Mouse (Mus musculus) thymus, adult 2 months (tissue): ENCODE data around the gene Mrvi1.

ENCODE experiments used
- CTCF ChIP-seq: fragments of 200-500 bp; IDR thresholded peaks from 2 replicates; pipeline ENCODE4 v1.5.1; 2012; ENCODE audit warnings: mild to moderate bottlenecking, control low read depth, low read length, moderate library complexity, borderline replicate concordance; ENCODE audit not compliant: control insufficient read depth, poor library complexity, insufficient read depth; ENCODE audit errors: extremely low read depth
- POLR2A ChIP-seq: fragments of 200-500 bp; IDR thresholded peaks from 2 replicates; pipeline ENCODE4 v1.6.1; 2012; ENCODE audit warnings: mild to moderate bottlenecking, low read length, control low read depth, moderate library complexity; ENCODE audit not compliant: control insufficient read depth, poor library complexity, insufficient read depth; ENCODE audit errors: extremely low read depth

DNA sequence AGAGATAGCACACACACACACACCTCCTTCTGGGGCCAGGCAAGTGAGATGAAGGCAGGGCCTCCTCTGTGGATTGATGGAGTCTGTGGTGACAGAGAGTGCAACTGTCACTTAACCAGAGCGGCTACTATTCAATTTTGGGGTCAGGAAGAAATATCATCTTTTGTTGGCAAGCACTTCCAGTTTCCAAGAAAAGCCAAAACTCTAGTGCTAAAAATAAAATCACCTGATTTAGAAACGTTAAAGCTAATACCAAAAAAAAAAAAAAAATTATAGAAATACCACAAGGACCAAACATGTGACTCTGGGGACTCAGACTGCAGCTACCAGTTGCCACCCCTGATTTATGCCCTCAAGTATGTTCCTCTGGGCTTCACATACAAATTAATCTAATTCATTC is 26.7 kb downstream of the Mrvi1 start:
- TF ChIP-seq POLR2A = no peak
- TF ChIP-seq CTCF = no peak
